Mouse (Mus musculus) forebrain, postnatal 0 days (tissue): ENCODE data around the gene Slc4a7. TPM values are rescaled to one million over a fixed set of nuclear protein-coding genes. Genes with fewer than 3 reads are reported as not detected.

Experiments used
- ATAC-seq: fragments of 200-750 bp; cut with Nextera tagmentation; 2 replicates; pipeline ENCODE4 v1.8.0; 2017; ENCODE audit warnings: mild to moderate bottlenecking, moderate library complexity
- DNase-seq: peaks from one replicate; pipeline ENCODE4 v3.0.0-alpha.2; 2015
- H3K27ac ChIP-seq: fragments of 300-500 bp; sonication (generic); 2 replicates; pipeline ENCODE4 v1.5.1; 2014; ENCODE audit warnings: low read depth, mild to moderate bottlenecking, antibody characterized with exemption, low read length, moderate library complexity, mixed read lengths
- H3K27me3 ChIP-seq: fragments of 300-500 bp; sonication (generic); 2 replicates; pipeline ENCODE4 v1.6.1; 2014; ENCODE audit warnings: mild to moderate bottlenecking, low read length, mixed read lengths; ENCODE audit not compliant: insufficient read depth
- H3K36me3 ChIP-seq: fragments of 300-500 bp; sonication (generic); 2 replicates; pipeline ENCODE4 v1.6.1; 2014; ENCODE audit warnings: mild to moderate bottlenecking, moderate library complexity; ENCODE audit not compliant: insufficient read depth
- H3K4me1 ChIP-seq: fragments of 300-500 bp; sonication (generic); 2 replicates; pipeline ENCODE4 v1.6.1; 2014; ENCODE audit warnings: antibody characterized with exemption; ENCODE audit not compliant: insufficient read depth
- H3K4me2 ChIP-seq: fragments of 300-500 bp; sonication (generic); 2 replicates; pipeline ENCODE4 v1.6.1; 2014; ENCODE audit warnings: low read depth, mild to moderate bottlenecking, moderate library complexity
- H3K4me3 ChIP-seq: fragments of 300-500 bp; sonication (generic); 2 replicates; pipeline ENCODE4 v1.5.1; 2014; ENCODE audit warnings: low read depth, low read length, mixed read lengths
- H3K9ac ChIP-seq: fragments of 300-500 bp; sonication (generic); 2 replicates; pipeline ENCODE4 v1.6.1; 2014; ENCODE audit warnings: mild to moderate bottlenecking
- H3K9me3 ChIP-seq: fragments of 300-500 bp; sonication (generic); 2 replicates; pipeline ENCODE4 v1.6.1; 2016; ENCODE audit warnings: low read length
- CTCF ChIP-seq: sonication (generic); IDR thresholded peaks from 2 replicates; pipeline ENCODE4 v1.5.1; 2016; ENCODE audit warnings: antibody characterized with exemption, control low read depth, low read depth
- WGBS: fragments of 180-500 bp; shearing (Covaris S2); extraction: QIAGEN DNeasy Blood & Tissue Kit; methylation state at CpG from one replicate; pipeline ENCODE4 v1.1.7; 2014; 5-methylcytosine and 5-hydroxymethylcytosine counted together
- polyA plus RNA-seq: library from polyadenylated mRNA; unstranded; fragments of >200 nt; fragmentation: Nextera tagmentation; extraction: Ambion mirVana; gene quantifications from 2 replicates; pipeline ENCODE4 v1.2.1, GENCODE M21; 2015
- total RNA-seq: library from RNA; depleted of rRNA; stranded (reverse); fragments of >200 nt; gene quantifications from 2 replicates; pipeline ENCODE4 v1.2.3, GENCODE M21; 2014; rRNA removed

Gene Slc4a7
- total and polyA plus RNA-seq, 2 experiments from 2014 or later = 17.4 to 54.0 TPM

- H3K27me3 ChIP-seq = no peaks in the 10 kb centered on the region
- H3K4me3 ChIP-seq = no peak overlapping the region
- ATAC-seq (peak; percentile 81), DNase-seq (peak; percentile 49)
- no peak for TF ChIP-seq CTCF
- H3K9ac ChIP-seq = no peak overlapping the region
- no peaks in the 10 kb centered on the region for H3K4me1 ChIP-seq
- H3K9me3 ChIP-seq = no peaks in the 10 kb centered on the region
- no peak overlapping the region for H3K27ac ChIP-seq
- 68% methylated on average over 12 of the region's 12 CpGs for WGBS
- H3K36me3 ChIP-seq = no peaks in the 10 kb centered on the region
- H3K4me2 ChIP-seq = no peak overlapping the region
Observed at GRCm38 (mm10) chr14:14832520-14833240, 130.6 kb downstream of the Slc4a7 start.

- Histone ChIP-seq H3K4me3 (no peak overlapping the region), H3K4me1 (no peaks in the 10 kb centered on the region), H3K27me3 (no peaks in the 10 kb centered on the region), H3K27ac (no peak overlapping the region), H3K36me3 (no peaks in the 10 kb centered on the region), H3K9ac (no peak overlapping the region), H3K9me3 (no peaks in the 10 kb centered on the region), H3K4me2 (no peak overlapping the region)
- no peak for ATAC-seq
- no peak for TF ChIP-seq CTCF
- 90% methylated on average over 1 of the region's 1 CpGs for WGBS
- no peak for DNase-seq
Observed at GRCm38 (mm10) chr14:14833498-14833897, 131.4 kb downstream of the Slc4a7 start.

GRCm38 (mm10) chr14:14834266-14834665, 132.2 kb downstream of the Slc4a7 start:
- ATAC-seq (no peak), DNase-seq (no peak)
- H3K36me3 ChIP-seq = no peaks in the 10 kb centered on the region
- no peaks in the 10 kb centered on the region for H3K27me3 ChIP-seq
- no peaks in the 10 kb centered on the region for H3K4me1 ChIP-seq
- H3K9me3 ChIP-seq = no peaks in the 10 kb centered on the region
- H3K4me2 ChIP-seq = no peak overlapping the region
- 79% methylated on average over 2 of the region's 2 CpGs for WGBS
- no peak for TF ChIP-seq CTCF
- no peak overlapping the region for H3K27ac ChIP-seq
- no peak overlapping the region for H3K4me3 ChIP-seq
- no peak overlapping the region for H3K9ac ChIP-seq

DNA sequence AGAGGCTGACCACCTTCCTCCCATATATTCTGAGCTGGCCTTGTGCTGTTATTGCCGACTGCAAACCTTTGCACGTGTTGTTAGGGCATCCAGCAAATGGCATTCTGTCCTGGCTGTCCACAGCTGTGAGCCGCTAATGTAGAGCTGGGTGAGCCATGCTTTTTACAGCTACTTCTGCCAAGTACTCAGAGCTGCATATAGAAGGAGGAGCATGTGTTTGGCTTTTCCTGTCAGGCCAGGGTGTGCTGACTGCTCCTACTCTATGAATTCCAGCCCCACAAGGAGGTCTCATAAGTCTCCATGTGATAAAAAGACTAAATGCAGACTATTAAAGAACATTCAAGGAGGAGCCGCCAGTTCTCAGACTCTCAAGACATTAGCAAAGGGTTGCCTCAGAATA, 135.5 kb downstream of the Slc4a7 start:
- no peak for TF ChIP-seq CTCF
- H3K4me3 ChIP-seq = no peak overlapping the region
- no peaks in the 10 kb centered on the region for H3K4me1 ChIP-seq
- DNase-seq = no peak
- H3K9ac ChIP-seq = no peak overlapping the region
- H3K27ac ChIP-seq = no peak overlapping the region
- 83% methylated on average over 4 of the region's 4 CpGs for WGBS
- no peak overlapping the region for H3K4me2 ChIP-seq
- H3K36me3 ChIP-seq = no peaks in the 10 kb centered on the region
- ATAC-seq = no peak
- H3K27me3 ChIP-seq = no peaks in the 10 kb centered on the region
- H3K9me3 ChIP-seq = no peaks in the 10 kb centered on the region

DNA sequence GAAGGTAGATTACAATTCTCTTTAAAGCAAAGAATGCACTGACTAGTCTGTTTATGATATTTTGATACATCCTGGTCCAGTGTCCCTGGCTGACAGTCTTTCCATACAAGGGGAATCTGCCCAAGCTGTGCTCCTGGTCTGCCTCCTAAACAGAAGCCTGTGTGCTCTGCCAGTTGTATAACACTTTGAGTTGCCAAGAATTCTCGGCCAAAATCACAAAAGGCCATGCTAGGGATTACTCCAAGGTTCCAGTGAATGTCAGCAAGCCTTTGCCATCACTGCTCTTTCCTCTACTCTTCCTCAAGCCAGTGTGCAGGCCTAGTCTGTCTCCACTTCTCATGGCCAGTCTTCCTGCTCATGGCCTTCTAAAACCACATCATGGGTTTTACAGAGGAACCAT, 136.0 kb downstream of the Slc4a7 start:
- Histone ChIP-seq H3K9ac (no peak overlapping the region), H3K4me2 (no peak overlapping the region), H3K27me3 (no peaks in the 10 kb centered on the region), H3K36me3 (no peaks in the 10 kb centered on the region), H3K9me3 (no peaks in the 10 kb centered on the region), H3K27ac (no peak overlapping the region), H3K4me1 (no peaks in the 10 kb centered on the region), H3K4me3 (no peak overlapping the region)
- ATAC-seq (no peak), DNase-seq (no peak)
- TF ChIP-seq CTCF = no peak
- WGBS = 43% methylated on average over 1 of the region's 1 CpGs

DNA sequence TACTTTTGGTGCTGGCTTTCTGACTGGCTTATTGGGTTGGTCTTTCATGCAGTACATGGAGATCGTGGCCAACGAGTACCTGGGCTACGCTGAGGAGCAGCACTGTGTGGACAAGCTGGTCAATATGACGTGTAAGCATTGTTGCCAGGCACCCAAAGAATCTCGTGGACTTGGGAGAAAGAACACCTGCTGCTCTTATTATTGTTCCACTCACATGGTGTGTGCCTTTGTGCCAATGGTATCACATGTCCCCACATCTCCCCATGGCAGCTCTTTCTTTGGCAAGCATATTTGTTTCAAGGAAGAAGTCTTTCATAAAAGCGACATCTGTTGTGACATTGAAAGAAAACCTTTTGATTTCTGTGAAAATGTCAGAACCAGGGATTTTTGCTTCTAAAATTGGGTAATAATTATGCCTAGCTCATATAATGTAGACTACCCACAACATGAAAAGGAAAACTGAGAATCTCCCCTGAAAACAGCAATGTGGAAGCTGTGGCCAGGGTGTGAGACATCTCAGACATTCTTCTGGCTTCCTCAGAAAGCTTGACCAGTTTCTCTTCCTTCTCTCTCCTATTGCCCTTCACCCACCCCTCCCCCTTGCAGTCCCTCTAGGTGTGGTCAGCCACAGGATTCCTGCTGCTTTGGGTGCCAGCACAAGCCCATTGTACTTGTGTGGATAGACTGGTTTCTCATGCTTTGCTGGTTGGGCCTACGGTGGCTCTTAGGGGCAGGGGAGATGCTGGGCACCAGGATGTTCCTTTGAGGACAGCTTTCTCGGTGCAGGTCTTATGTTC, 140.9 kb downstream of the Slc4a7 start:
- Histone ChIP-seq H3K36me3 (no peaks in the 10 kb centered on the region), H3K27me3 (no peaks in the 10 kb centered on the region), H3K4me2 (no peak overlapping the region), H3K4me3 (no peak overlapping the region), H3K9ac (no peak overlapping the region), H3K9me3 (no peaks in the 10 kb centered on the region), H3K27ac (no peak overlapping the region), H3K4me1 (no peaks in the 10 kb centered on the region)
- no peak for DNase-seq
- TF ChIP-seq CTCF = no peak
- peak; percentile 25; the same call in 1 of the 2 replicates for ATAC-seq
- WGBS = 74% methylated on average over 8 of the region's 8 CpGs

Other genes with a start within 250 kb of the Slc4a7 start
- gene Nek10, start 101.1 kb downstream of the Slc4a7 start, total RNA-seq = 1.1 and 3.0 TPM in 2 replicates
- 0.18 and 0.25 TPM in 2 replicates for gene Nek10, start 101.1 kb downstream of the Slc4a7 start, polyA plus RNA-seq